Mouse (Mus musculus): ENCODE measurements around the gene Htra1. TPM values are rescaled to one million over a fixed set of nuclear protein-coding genes. Genes with fewer than 3 reads are reported as not detected.

Gene Htra1
- polyA plus RNA-seq, 1 experiment from 2014 or later: 7.0 TPM

DNA sequence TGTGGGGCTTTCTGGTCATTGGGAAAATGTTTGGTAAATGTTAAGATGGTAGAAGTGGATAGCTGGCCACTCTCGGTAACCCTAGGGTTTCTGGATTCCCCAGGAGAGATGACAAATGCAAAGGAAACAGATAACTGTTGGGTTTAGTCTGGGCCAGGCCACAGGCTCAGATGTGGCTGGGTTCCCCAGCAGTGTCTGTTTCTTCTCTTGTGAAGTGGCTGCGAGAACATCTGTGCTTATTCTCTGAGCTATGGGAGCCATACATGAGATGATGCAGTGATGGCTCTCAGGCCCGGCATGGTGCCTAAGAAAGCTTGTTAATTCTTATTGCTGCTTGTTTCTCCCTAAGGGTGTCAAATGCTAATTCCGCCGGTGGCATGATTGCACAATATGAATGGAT is 68.2 kb downstream of the Htra1 start:
- H3K9me3 ChIP-seq: peaks cover 22% of the 10 kb centered on the region
- no peak overlapping the region for H3K4me3 ChIP-seq
- no peak overlapping the region for H3K27ac ChIP-seq
- no peaks in the 10 kb centered on the region for H3K4me1 ChIP-seq (replicated peaks)
- no peaks in the 10 kb centered on the region for H3K36me3 ChIP-seq
- DNase-seq (ENCODE audit: low spot score): no peak
- H3K27me3 ChIP-seq (ENCODE audit: insufficient read depth, poor library complexity, severe bottlenecking): no peaks in the 10 kb centered on the region
- 86% methylated on average over 5 of the region's 5 CpGs for WGBS

GRCm38 (mm10) chr7:131007221-131007620 is 71.3 kb downstream of the Htra1 start:
- Histone ChIP-seq H3K27me3 (ENCODE audit: insufficient read depth, poor library complexity, severe bottlenecking) (no peaks in the 10 kb centered on the region), H3K27ac (no peak overlapping the region), H3K4me3 (no peak overlapping the region), H3K9me3 (peaks cover 22% of the 10 kb centered on the region), H3K36me3 (no peaks in the 10 kb centered on the region), H3K4me1 (replicated peaks) (no peaks in the 10 kb centered on the region)
- DNase-seq (ENCODE audit: low spot score): no peak
- 94% methylated on average over 2 of the region's 2 CpGs for WGBS

GRCm38 (mm10) chr7:131009178-131009577 is 73.3 kb downstream of the Htra1 start:
- H3K9me3 ChIP-seq: peaks cover 22% of the 10 kb centered on the region
- H3K27me3 ChIP-seq (ENCODE audit: insufficient read depth, poor library complexity, severe bottlenecking): no peaks in the 10 kb centered on the region
- H3K4me3 ChIP-seq: no peak overlapping the region
- 83% methylated on average over 5 of the region's 5 CpGs for WGBS
- no peak for DNase-seq (ENCODE audit: low spot score)
- no peak overlapping the region for H3K27ac ChIP-seq
- H3K36me3 ChIP-seq: no peaks in the 10 kb centered on the region
- H3K4me1 ChIP-seq (replicated peaks): no peaks in the 10 kb centered on the region

- no peak for DNase-seq (ENCODE audit: low spot score)
- Histone ChIP-seq H3K27ac (no peak overlapping the region), H3K4me3 (no peak overlapping the region), H3K36me3 (no peaks in the 10 kb centered on the region), H3K4me1 (replicated peaks) (no peaks in the 10 kb centered on the region), H3K27me3 (ENCODE audit: insufficient read depth, poor library complexity, severe bottlenecking) (no peaks in the 10 kb centered on the region), H3K9me3 (peaks cover 7% of the 10 kb centered on the region)
- 88% methylated on average over 1 of the region's 1 CpGs for WGBS
These were observed 76.0 kb downstream of the Htra1 start for GRCm38 (mm10) chr7:131011901-131012300.

DNA sequence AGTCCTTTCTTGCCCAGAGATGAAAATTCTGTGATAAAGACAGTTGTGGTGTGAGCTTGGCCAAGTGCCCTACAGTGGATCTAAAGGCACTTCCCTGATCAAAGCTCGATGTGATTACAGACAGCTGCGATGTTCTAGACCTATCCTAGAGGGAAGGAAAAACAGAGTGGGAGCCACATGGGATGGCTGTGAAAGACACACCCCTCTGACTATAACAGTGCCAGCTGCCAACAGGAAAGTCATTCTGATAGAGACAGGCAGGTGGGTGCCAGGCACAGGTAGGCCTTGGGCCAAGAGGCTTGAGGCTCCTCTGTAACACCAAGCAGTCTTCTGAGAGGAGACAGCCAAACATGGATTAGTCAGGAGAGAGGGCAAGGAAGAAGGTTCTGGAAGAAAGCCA is 83.3 kb downstream of the Htra1 start:
- 94% methylated on average over 2 of the region's 2 CpGs for WGBS
- H3K27ac ChIP-seq: no peak overlapping the region

DNA sequence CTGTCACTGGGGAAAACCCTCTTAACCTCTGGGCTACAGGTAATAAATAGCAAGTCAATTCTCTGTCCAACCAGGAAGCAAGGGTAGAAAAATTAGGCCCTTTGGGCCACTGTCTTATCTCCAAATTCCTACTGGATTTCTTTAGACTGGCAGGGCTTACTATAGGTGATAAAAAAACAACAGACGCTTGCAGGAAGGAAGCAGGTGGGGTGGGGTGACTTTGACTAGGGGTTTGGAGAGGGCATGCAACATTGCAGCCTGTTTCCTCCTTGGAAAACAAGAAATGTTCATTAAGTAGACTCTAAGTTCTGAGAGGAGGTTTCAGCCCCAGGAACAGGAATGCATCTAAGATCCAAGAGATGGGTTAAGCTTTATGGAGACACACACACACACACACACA is 88.9 kb downstream of the Htra1 start:
- no peak for DNase-seq (ENCODE audit: low spot score)
- 69% methylated on average over 1 of the region's 1 CpGs for WGBS
- peaks cover 13% of the 10 kb centered on the region for H3K4me1 ChIP-seq (replicated peaks)

More for the DNA sequence above, 83.3 kb downstream of the Htra1 start:
- Histone ChIP-seq H3K4me1 (replicated peaks) (no peaks in the 10 kb centered on the region), H3K36me3 (no peaks in the 10 kb centered on the region), H3K27me3 (ENCODE audit: insufficient read depth, poor library complexity, severe bottlenecking) (peaks cover 1% of the 10 kb centered on the region), H3K9me3 (peaks cover 6% of the 10 kb centered on the region), H3K4me3 (no peak overlapping the region)
- DNase-seq (ENCODE audit: low spot score): no peak

GRCm38 (mm10) chr7:131027557-131027956 is 91.6 kb downstream of the Htra1 start:
- WGBS: 74% methylated on average over 1 of the region's 1 CpGs
- no peak overlapping the region for H3K4me3 ChIP-seq
- DNase-seq (ENCODE audit: low spot score): no peak
- H3K9me3 ChIP-seq: no peaks in the 10 kb centered on the region
- peaks cover 13% of the 10 kb centered on the region for H3K4me1 ChIP-seq (replicated peaks)
- H3K36me3 ChIP-seq: no peaks in the 10 kb centered on the region
- peaks cover 42% of the 10 kb centered on the region for H3K27me3 ChIP-seq (ENCODE audit: insufficient read depth, poor library complexity, severe bottlenecking)
- no peak overlapping the region for H3K27ac ChIP-seq

More for the DNA sequence above, 88.9 kb downstream of the Htra1 start:
- no peaks in the 10 kb centered on the region for H3K36me3 ChIP-seq
- no peak overlapping the region for H3K4me3 ChIP-seq
- H3K27me3 ChIP-seq (ENCODE audit: insufficient read depth, poor library complexity, severe bottlenecking): peaks cover 31% of the 10 kb centered on the region
- no peaks in the 10 kb centered on the region for H3K9me3 ChIP-seq
- H3K27ac ChIP-seq: no peak overlapping the region

DNA sequence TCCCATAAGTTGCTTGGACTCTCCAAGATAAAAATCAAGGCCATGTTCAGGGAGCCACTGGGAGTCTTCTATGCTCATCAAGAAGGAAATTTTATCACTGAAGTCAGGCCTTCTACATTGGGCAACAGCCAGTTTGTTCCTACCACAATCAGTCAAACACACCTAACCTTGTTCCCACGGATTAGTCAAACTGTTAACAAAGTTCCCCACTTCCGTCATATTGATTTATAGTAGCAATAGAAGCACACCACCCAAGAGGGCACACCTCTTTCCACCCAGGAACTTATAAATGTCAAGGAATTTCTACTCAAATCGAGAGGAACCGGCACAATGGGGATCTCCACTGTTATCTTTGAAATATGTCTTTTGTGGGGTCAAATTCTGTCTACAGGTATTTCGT is 95.8 kb downstream of the Htra1 start, which contains the start of gene Dmbt1:
Gene Dmbt1, plus strand, starts transcription at position 299 of the 400 bp plus-strand sequence.
- H3K36me3 ChIP-seq: no peaks in the 10 kb centered on the region
- H3K4me1 ChIP-seq (replicated peaks): peaks cover 15% of the 10 kb centered on the region
- H3K9me3 ChIP-seq: no peaks in the 10 kb centered on the region
- H3K27ac ChIP-seq: no peak within 1 kb of the TSS
- H3K27me3 ChIP-seq (ENCODE audit: insufficient read depth, poor library complexity, severe bottlenecking): peaks cover 21% of the 10 kb centered on the region
- H3K4me3 ChIP-seq: no peak within 1 kb of the TSS
- no peak for DNase-seq (ENCODE audit: low spot score)
- WGBS: 90% methylated on average over 5 of the region's 5 CpGs

Other genes with a start within 250 kb of the Htra1 start
- not detected in 2 replicates for gene Btbd16, start 162.0 kb upstream of the Htra1 start, polyA plus RNA-seq (2016; fragmentation: Nextera tagmentation; extraction: Ambion mirVana)
- gene Plekha1, start 70.4 kb upstream of the Htra1 start, polyA plus RNA-seq (2016; fragmentation: Nextera tagmentation; extraction: Ambion mirVana): 39.5 and 47.8 TPM in 2 replicates
- gene Dmbt1, start 95.9 kb downstream of the Htra1 start, polyA plus RNA-seq (2016; fragmentation: Nextera tagmentation; extraction: Ambion mirVana): not detected in 2 replicates
- not detected in 2 replicates for gene 4933402N03Rik, start 210.2 kb downstream of the Htra1 start, polyA plus RNA-seq (2016; fragmentation: Nextera tagmentation; extraction: Ambion mirVana)
- gene 5430419D17Rik, start 238.3 kb downstream of the Htra1 start, polyA plus RNA-seq (2016; fragmentation: Nextera tagmentation; extraction: Ambion mirVana): 0.02 TPM in 1 of 2 replicates, not detected in the other

Measured in hindbrain, embryonic 10.5 days (tissue).